Mouse (Mus musculus) kidney, adult 9 months (tissue): ENCODE measurements around the gene Mvp.
A peak's percentile ranks its signal among the peaks of the same experiment; 100 is the strongest.

Source experiments
- DNase-seq: peaks from one replicate; pipeline ENCODE4 v3.0.0; 2022

Gene Mvp

DNA sequence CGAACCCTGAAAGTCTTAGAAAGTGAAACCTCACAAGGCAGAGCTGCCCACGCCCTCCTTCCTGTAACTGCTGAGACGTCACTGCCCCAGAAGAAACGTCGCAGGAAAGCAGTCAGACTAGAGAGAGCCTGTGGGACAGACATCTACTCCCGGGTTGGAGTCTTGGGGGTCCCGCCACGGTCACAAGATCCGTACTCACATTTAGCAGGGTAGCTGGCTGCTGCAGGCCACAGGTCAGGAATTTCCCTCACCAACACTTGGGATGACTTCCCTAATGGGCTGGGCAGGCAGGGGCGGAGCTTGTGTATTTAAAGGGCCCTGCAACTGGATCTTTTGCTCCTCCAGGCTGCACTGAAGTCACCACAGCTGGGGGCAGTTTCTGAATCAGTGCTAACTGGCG is at the start of gene Mvp:
Gene Mvp, minus strand, starts transcription at position 302 of the 400 bp plus-strand sequence.
- peak; percentile 89 for DNase-seq

GRCm38 (mm10) chr7:127055026-127055585 is 40.7 kb upstream of the Mvp start:
- no peak for DNase-seq

DNA sequence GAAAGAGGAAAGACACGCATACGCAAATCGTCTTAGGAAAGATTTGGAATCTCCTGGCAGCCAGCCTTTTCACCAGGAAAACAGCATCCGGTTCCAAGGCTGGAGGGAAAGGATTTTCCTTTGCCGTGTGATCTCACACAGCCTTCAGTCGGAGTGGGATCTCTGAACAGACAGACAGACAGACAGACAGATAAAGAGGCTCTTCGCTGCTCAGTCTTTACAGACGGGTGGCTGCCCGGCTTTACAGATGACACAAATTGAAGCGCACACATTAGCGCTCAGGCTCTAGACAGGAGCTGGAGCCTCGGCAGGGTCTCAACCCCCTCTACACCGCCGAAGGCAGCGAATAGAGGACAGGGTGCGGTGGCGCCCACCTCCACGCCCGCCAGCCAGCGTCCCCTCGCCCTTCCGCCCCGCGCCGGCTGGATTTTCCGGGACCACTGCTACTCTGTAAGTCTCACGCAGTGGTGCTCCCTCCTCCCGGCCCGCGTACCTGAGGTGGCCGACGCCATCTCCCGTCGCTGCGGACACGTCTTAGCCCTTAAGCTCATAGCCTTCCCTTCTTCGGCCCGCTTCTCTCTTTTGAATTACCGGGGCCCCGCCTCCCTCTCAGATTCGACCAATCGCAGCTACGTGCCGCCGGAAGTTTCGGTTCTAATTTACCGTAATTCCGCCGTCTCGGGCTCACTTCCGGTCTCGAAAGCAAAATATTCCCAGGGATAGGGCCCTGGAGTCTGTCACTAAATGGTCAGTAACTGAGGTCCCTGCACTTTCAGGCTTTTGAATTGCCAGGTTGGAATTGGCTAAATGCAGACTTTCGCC is 27.6 kb upstream of the Mvp start, which contains the start of gene Kif22:
Gene Kif22, minus strand, starts transcription at position 621 of the 822 bp plus-strand sequence.
- DNase-seq: peak; percentile 93

DNA sequence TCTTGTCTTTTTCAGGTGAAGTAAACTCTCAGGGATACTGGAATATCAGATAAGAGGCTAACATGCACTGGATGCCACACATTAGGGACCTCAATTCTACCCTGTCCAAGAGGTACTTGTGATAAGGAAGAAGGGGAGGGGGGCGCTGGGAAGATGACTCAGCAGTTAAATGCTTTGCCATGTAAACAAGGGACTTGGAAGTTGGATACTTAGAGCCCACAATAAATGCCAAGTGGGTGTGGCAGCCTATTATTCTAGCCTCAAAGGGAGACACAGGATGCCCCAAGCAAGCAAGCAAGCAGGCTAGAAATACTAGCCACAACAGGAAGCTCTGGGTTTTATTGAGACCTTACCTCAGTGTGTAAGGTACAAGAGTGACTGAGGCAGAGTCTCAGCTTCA is 16.8 kb upstream of the Mvp start:
- no peak for DNase-seq

- no peak for DNase-seq
These were observed 15.8 kb upstream of the Mvp start for GRCm38 (mm10) chr7:127030172-127030571.

DNA sequence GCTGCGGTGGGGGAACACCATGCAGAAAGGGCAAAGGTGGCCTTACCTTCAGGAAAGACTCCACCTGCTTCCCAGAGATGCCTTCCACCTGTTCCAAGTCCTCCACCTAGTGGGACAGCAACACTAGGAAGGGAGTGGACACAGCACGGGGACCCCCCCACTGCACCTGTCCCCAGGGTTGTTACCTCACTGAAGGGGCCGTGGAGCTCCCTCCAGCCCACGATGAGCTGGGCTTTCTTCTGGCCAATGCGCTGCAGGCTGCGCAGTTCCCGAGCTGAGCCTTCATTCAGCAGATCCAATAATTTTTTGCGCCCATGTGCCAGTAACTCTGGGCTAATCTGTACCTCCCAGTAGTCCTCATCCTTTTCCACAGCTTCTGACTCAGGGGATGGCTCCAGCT is 13.5 kb upstream of the Mvp start:
- DNase-seq: no peak

GRCm38 (mm10) chr7:127026984-127027726 is 12.7 kb upstream of the Mvp start, which contains the start of gene Maz:
Gene Maz, minus strand, starts transcription at chr7:127027037.
- DNase-seq: peak; percentile 100

DNA sequence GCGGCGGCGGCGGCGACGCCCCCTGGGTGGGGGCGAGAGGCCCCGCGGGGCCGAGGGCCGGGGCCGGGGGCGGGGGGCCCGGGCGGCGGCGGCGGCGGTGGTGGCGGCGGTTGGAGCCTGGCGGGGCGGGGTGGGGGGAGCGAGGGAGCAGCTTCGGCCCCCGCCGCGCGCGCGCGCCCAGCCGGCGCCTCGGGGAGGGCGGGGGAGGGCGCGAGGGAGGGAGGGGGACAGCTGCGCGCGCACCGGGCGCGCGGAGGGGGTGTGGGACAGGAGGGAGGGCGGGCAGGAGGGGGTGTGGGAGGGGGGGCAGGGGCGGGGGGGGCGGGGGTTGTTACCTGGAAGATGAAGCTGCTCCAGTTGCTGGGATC is 12.2 kb upstream of the Mvp start:
- no peak for DNase-seq

DNA sequence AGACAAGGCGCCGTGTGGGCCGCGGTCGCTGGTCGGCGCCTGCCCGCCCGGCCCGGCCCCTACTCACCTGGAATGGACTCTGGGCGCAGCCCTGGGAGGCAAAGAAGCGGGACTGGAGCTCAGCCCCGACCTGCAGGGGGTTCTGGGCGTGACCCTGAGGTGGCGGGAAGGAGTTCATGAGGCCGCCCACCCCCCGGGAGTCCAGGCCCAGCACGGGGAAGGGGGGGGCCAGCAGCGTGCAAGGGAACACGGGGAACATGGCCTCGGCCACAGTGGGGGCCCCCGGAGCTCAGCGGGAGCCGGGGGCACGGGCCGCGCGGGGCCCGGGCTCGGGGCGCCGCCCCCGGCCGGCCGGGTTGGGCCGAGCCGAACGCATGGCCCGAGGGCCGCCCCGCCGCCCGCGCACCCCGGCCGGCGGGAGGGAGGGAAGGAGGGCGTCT is 11.8 kb upstream of the Mvp start:
- peak; percentile 85 for DNase-seq

DNA sequence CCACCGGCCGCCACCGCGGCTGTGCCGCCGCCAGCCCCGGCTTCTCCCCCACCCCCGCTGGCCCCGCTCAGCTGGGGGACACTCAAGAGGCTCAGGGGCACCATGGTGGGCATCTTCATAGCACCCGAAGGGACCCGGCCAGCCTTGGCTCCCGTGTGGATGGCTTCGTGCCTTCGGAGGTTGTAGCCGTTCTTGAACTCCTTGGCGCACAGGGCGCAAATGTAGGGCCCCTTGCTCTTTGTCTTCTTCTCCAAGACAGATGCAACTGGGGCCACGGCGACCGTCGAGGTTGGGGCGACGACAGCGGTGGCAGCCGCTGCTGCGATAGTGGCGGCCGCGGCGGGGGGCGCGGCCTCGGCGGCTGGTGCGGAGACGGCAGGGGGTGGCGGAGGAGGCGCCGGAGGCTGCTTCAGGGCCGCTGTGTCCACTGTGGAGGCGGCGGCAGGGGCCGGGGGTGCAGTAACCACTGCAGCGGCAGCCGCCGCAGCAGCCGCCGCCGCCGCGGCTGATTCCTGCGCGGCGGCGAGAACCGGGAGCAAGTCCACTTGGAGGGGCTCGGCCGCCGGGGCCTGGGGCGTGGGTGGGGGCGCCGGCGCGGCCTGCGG is 11.2 kb upstream of the Mvp start:
- DNase-seq: peak; percentile 54

DNA sequence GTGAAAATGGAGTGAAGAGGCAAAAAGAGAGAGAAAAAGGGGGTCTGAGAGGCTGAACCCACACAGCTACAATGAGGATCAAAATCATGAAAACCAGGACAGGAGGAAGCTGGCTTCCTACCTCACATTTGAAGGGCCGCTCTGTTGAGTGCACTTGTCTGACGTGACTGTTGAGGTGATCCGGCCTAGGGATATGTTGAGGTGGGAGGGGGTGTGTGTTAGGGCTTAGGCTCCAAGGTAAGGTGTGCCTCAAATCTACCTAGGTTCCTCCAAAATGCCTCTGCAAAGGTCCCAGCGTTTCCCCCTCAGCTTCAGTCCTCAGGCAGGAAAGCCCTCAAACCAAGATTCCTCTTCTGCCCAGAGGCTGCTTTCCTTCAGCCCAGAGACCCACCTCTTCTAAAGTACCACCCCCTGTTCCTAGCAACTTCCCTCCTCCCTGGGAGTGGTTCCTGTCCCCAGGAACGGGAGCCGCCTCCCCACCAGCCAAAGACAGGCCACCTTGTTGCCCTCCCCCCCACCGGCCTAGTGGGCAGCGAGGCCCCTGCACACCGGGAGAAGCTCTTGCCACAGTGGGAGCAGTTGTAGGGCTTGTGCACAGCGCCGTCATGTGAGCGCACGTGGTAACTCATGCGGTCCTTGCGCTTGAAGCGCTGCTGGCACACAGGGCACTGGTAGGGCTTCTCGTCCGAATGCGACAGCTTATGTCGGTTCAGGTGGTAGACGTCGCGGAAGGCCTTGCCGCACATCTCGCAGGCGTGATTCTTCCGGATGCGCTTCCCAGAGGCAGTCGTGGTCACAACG is 10.5 kb upstream of the Mvp start:
- peak; percentile 89 for DNase-seq

DNA sequence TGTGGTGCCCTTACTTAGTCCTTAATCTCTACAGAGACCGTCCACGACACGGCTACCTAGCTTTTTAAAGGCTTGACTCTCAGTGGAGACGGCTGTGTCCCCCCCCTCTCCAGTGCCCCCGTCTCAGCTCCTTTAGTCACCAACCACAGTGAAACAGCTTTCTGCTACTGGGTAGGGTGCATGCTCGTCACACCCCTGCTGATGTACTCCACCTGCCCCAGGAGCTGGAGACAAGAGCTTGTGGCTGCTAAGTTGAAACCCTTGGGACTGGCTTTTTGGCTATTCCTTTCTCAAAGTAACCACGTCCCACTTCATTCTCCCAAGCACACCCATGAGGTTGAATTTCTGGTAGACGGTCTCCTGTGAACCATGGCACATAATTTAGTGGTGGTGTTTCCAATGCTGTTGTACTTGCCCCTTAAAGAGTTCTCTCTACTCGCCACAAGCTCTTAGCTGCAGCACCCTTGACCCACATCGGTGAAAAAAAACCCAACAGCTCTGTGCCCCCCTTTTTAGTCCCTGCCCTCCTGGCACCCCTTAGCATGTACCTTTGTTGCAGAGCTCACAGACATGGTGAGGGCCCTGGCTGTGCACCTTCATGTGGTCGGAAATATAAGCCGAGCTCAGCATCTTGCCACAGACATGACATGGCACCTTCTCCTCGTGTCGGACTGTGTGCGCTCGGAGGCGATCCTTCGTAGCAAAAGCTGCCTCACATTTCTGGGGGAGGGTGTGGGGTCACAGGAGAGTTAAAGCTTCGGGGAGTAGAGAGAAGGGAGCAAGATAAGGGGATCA is 9.7 kb upstream of the Mvp start:
- no peak for DNase-seq

GRCm38 (mm10) chr7:127023272-127023691 is 8.9 kb upstream of the Mvp start:
- no peak for DNase-seq

GRCm38 (mm10) chr7:127022528-127023271 is 8.3 kb upstream of the Mvp start:
- no peak for DNase-seq

- no peak for DNase-seq
These were observed 7.4 kb upstream of the Mvp start for GRCm38 (mm10) chr7:127021563-127022527.

- peak; percentile 31 for DNase-seq
These were observed 6.6 kb upstream of the Mvp start, which contains the start of the genes Gm42742 and Prrt2 for GRCm38 (mm10) chr7:127020901-127021562. Gene Gm42742, minus strand, starts transcription at chr7:127021097. Gene Prrt2, minus strand, starts transcription at chr7:127021211.

- DNase-seq: no peak
These were observed 6.1 kb upstream of the Mvp start for GRCm38 (mm10) chr7:127020491-127020890.

DNA sequence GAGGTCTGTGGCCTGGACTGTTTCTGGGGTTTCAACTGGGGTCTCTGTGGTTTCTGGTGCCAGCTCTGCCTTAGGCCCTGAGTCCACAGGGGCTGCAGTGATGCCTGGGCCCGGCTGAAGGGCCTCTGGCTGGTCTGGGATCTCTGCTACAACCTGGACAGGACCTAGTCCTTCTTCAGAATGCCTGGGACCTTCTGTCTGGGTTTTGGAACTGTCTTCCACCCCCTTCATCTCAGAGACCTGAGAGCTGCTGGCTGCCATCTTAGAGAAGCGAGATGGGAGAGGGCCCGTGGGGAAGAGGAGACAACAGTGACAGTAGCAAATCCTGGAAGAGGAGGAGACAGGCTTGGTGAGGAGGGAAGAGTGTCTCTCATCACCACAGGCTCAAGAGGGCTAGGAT is 5.6 kb upstream of the Mvp start:
- DNase-seq: no peak
